Mouse (Mus musculus) urinary bladder, adult 18-20 months (tissue): Measurements from ENCODE around the gene Fcgr1.
"Not testable (repeated sequence)": the region's sequence is repeated elsewhere in the genome, so short reads cannot be mapped to it uniquely, and the experiment has no call there.

ENCODE experiments used
- DNase-seq, 2 experiments: peaks; one replicate each; pipeline ENCODE4 v3.0.0; 2022; ENCODE audit warnings: low spot score in 2 of 2, mixed read lengths in 2 of 2

The Fcgr1 gene

DNA sequence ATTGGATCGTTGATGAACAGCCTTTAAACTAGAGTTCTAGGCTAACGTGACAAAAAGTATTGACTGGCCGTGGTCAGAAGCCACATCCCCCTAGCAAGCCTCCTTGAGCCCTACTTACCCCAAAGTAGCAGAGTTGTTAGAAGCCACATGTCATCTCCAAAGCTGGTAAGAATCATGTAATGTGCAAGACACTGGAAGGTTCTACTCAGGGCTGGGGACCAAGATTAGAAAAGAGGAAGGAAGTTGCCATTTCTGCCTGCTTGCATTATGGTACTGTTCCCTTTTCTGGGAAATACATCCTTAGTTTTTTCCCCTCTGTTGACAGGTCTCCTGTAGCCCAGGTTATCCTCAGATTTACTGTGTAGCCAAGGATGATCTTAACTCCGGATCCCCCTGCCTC, at the start of gene Fcgr1:
Fcgr1 (minus strand) TSS at position 183 of the 400 bp plus-strand sequence.
- no peak for DNase-seq

DNA sequence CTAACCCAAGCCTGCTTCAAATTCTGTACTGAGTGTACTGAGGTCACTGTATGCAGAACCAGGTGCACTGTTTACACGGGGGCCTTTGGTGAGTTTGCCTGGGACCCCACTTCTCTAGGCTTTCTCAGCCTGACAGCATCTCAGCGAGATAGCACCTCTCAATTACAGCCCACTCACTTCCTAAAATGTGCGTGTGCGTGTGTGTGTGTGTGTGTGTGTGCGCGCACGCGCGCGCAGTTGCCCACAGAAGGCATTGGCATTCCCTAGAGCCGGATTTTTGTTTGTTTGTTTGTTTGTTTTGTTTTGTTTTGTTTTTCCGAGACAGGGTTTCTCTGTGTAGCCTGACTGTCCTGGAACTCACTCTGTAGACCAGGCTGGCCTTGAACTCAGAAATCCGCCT, 48.9 kb upstream of the Fcgr1 start:
- not testable (repeated sequence) for DNase-seq

DNA sequence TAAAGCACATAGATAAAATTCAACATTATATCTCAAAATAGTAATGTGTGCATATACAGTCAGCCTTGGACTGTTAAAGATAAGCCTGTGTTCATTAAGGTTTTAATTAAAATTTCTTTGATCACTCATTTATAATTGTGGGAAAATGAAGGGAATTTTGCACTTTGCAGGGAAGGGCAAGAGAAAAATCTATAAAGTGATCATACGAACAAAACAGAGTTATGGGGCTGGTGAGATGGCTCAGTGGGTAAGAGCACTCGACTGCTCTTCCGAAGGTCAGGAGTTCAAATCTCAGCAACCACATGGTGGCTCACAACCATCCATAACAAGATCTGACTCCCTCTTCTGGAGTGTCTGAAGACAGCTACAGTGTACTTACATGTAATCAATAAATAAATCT, 48.3 kb upstream of the Fcgr1 start:
- not testable (repeated sequence) for DNase-seq

DNA sequence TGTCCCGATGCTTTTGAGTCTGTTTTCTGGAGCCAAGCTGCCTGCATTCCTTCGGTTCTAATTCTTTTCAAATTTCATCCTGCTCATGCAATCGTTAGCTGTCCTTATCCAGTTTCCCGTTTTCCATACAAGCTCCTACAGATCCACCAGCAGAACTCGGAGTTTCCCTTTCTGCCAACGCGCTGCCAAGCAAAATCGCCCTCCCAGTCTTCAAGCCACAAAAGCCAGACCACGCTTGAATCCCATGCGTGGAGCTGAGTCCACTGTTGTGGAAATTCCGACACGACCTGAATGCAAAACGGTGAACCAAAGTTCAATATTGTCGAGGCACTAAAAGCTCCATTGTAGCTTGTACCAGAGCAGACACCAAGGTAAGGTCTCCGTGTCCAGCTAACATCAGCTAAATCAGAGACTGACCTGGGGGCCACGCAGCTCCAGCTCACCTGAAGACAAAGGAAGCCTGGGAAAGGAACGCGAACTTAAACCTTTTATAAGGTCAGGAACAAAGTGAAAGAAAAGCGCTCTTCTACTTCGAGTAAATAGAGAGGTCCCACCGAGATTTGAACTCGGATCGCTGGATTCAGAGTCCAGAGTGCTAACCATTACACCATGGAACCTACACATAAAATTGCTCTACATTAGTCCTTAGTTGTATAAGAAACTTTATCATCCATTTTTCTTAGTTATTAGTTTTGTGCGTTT, 47.0 kb upstream of the Fcgr1 start:
- DNase-seq: no peak

DNA sequence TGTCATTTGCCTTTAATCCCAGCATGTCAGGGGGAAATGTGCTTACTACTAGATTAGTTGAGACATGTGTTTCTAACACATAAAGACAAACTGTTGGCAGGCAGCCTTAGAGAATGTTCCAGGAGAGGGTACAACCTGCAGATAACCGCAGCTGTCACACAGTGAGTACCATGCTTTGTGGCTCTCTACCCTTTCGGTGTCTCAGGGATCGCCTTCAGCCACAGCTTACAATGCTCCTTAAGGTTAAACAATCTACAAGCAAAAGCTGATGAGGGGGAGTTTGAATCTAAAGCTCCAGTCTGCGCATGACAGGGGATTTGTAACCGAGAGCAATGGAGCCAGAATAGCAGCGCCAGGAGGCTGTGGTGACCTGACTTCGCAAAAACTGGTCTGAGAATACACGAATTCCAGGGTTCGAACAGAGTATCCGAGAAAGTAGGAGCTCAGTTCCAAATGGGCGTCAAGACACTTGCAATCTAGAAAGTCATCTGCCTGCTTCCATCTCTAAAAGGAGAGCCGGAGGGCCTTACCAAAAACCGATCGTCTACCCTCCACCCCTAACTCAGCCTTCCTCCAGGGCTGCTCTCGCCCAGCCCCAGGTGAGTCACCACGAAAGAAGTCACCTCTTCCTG, 45.2 kb upstream of the Fcgr1 start:
- DNase-seq: no peak

DNA sequence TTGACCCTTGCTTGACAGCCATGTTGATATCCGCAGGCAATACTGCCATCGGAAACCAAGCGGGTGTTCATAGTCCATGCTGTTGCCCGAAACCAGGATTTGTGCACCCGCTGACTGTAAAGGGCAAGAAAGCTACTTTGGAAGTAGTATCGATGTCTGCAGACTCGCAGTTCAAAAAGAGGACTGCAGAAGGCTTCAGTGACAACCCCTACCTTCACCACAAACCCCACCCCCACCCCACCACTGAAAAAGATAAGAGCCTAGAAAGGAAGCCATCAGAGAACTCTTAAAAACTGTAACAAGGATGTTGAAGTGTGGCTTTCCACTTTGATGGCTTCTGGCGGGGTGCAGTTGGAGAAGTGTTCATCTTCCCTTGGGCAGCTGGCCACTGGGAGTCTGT, 44.3 kb upstream of the Fcgr1 start:
- no peak for DNase-seq

DNA sequence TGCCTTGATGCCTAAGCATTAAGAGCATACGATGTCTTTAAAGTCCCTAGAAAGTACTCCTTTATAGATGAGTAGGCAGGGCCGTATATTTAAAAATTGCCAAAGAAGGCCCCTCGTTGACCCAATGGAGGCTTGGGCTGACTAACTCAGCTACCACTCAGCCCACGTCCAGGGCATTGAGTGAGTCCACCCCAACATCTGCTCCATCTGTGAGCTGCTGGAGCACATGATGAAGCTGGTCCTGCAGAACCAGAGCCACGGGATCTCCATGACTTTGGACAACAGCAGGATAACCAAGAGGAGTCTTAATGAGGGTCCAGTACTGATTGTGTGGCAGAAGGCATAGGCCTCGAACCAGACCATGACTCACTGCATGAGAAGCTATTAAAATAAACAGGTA, 43.5 kb upstream of the Fcgr1 start:
- no peak for DNase-seq

DNA sequence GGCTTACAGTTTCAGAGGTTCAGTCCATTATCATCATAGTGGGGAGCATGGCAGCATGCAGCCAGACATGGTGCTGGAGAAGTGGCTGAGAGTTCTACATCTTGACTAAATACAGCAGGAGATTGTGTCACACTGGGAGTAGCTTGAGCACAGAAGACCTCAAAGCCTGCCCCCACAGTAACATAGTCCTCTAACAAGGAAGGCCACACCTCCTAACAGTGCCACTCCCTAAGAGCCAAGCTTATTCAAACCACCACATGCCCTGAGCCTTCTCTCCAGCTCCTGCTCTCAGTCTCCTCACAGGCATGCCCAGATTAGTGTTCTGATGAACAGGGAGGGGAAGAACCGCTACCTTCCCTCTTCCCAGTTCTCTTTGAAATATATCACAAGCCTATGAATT, 42.9 kb upstream of the Fcgr1 start:
- no peak for DNase-seq

DNA sequence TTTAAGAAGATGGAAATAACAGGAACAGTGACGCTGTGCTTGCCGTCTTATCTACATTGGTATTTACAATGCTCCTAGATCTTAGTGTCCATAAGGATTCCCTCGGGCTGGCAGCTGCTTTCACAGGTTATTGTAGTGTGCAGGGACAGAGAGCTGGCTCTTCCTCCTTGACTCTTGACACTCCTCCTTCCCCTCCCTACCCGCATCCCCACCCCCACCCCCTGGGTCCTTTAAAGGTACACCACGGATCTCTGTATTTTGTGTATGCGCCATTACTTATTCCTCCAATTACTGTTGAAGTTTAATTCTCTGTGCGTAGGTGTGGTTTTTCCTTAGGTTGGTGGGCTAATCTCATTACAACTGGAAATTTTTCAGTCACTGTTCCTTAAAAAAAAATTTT, 41.8 kb upstream of the Fcgr1 start:
- no peak for DNase-seq

DNA sequence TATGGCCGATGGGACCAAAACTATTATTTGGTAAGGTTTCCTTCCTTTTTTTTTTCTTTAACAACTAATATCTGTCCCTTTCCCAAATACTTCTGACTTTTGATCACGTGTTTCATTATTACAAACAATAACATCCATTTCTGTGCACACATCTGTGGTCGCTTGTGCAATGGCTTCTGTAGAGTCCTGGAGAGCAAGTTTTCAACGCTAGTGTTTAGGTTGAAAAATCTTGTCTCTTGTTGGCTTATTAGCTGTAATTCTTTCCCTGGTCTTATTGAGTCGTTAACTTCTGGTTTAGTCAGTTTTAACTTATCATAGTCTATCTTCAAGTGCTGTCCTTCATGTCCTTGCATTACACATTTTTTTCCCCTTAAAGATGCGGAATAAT, 41.4 kb upstream of the Fcgr1 start:
- no peak for DNase-seq

DNA sequence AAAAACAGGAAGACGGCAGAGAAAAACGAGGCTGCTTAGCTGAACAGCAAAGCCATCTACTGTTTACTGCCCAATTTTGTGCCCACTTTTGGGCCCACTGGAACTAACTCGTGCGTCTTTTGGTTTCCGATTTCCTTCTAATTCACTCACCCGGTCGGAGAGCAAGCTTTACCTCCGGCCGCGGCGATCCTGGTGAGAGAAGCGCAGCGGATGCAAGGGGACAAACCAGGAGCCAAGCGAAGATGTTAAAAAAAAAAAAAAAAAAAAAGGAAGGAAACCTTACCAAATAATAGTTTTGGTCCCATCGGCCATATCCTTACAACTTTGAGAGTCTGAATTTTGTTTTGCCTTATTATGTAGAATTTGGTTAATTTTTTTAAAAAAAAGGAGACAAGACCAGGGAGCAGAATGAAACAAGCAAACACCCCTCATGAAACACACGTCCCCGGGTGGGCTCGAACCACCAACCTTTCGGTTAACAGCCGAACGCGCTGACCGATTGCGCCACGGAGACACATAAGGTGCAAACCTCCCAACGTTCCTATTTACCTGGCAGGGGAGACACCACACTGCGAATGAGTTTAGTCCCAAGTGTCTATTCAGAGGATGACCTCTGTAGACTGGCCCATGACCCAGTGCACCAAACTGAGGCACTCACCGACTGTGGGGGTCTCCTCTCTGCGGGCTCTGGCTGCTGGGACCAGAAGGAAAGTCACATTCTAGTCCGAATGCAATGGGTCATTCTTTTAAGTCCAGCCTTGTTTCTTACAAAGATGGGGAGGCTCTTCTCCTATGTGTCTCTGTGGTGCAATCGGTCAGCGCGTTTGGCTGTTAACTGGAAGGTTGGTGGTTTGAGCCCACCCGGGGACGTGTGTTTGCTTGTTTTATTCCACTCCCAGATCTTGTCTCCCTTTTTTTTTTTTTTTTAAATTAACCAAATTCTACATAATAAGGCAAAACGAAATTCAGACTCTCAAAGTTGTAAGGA, 40.7 kb upstream of the Fcgr1 start:
- no peak for DNase-seq

DNA sequence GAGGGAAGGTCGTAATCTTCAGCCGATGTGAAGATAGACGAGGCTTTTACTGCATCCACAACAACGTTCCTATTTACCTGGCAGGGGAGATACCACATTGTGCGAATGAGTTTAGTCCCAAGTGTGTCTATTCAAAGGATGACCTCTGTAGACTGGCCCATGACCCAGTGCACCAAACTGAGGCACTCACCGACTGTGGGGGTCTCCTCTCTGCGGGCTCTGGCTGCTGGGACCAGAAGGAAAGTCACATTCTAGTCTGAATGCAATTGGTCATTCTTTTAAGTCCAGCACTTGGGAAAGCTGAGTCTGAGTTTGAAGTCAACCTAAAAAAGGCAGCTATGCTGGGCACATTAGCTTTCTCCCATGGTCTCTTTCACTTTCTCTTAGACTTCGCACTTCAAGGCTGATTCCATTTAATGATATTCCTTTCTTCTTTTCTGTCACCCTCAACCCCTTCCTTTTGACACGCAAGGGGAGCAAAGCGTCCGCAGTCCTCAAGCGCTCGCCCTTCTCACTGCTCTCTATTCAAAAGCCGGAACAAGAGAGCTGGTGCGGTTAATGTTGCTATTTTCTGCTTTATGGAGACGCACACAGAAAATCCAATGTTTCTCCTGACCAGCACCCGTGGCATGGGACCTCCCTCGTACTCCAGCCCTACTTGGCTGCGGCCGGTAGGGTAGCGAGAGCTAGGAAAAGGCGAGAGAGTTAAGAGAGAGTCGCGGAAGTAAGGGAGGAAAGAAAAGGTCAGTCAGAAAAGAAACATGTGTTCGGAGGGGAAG, 39.8 kb upstream of the Fcgr1 start:
- peak in 1 of 2 experiments; percentile 31 for DNase-seq

DNA sequence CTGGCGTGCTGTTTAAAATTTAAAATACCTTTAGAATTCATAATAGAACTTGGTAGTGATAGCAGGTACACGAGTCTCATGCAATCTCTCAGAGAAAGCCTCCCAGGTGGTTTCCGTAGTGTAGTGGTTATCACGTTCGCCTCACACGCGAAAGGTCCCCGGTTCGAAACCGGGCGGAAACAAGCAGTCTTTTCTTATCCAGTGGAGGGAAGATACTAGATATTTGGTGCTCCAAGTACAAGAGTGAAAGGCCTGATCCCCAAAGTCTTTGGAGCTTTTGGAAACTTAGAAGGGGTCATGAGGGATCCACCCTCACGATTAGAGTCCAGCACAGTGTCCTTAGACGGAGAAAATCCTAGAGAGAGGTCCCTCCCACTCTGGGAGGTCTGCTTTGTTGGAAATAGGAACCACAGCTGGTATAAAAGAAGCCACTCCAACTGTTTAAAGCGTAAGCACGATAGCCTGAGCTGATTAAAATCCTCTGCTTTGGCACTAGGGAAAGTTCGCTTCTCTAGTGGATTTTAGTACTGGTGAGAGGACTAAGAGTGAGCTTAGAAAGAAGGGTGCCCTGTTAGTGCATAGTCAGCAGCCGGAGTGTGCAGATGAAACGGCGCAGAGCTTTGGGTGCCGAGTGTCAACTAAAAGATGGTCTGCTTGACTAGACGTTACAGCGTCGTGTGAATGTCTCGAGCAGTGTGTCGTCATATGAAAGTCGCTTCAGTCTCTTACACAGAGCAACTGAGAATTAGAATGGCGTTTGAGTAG, 39.0 kb upstream of the Fcgr1 start:
- no peak for DNase-seq

DNA sequence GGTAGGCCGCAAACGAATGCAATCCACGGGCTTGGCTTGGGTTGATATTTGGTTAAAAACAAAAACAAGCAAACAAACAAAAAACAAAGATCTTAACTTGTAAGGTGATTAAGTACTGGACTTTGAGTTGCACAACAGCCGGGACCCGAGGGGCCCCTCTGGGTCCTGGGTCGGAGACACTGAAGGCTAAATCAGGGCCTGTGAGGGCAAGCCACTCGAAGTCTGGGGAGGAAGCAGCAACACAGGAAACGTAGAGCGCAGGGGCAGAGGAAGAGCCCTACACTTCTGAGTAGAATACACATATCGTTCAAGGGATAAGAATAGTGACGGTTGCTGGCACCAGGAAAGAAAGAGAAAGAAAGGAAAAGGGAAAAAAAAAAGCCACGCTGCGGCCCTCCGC, 38.2 kb upstream of the Fcgr1 start:
- DNase-seq: no peak

DNA sequence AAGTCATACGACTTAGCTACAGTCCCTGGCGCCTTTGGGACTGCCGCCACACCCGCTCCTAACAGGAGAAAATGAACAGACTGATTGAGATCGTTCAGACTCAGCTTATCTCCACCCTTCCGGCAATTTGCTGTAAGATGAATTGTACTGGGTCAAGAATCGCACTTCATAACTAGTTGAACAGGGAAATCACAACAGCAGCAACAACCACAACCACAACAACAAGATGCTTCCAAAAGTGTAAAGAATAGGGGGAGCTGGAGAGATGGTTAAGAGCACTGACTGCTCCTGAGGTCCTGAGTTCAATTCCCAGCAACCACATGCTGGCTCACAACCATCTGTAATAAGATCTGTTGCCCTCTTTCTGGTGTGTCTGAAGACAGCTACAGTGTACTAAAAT, 37.7 kb upstream of the Fcgr1 start:
- DNase-seq: no peak

DNA sequence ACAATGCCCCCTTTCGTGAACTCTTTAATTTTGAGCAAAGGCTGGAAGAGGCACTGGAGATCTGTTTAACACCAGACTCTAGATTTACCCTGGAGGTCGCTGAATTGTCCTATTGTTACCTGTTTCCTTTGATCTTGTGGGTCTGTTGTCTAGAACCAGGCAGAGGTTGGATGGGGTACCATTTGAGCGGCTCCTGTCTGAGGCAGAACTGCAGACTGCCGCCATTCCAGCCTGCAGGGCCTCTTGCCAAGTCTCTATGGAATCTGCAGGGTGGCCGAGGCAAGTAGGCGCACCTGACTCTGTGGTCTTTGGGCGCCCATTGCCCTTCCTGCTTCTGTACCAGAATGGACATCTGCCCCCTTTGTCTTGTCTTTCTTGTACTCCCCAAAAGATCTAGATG, 36.8 kb upstream of the Fcgr1 start:
- DNase-seq: no peak

DNA sequence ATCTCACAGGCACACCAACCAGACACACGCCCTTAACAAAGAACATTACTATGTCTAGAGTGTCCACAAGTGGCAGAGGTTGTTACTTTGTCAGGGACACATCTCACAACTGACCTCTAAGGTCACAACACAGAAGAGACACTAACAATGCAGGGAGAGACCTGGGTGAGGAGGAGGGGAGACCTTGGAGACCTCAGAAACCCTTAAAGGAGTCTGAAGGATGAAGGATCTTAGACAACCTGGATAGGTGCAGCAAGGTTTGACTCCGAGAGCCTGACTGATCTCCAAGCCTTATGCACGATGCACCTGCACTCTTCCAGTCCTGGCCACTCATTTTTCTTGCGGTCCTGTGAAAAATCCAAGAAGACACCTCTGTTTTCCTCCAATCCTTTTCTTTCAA, 36.4 kb upstream of the Fcgr1 start:
- DNase-seq: no peak

DNA sequence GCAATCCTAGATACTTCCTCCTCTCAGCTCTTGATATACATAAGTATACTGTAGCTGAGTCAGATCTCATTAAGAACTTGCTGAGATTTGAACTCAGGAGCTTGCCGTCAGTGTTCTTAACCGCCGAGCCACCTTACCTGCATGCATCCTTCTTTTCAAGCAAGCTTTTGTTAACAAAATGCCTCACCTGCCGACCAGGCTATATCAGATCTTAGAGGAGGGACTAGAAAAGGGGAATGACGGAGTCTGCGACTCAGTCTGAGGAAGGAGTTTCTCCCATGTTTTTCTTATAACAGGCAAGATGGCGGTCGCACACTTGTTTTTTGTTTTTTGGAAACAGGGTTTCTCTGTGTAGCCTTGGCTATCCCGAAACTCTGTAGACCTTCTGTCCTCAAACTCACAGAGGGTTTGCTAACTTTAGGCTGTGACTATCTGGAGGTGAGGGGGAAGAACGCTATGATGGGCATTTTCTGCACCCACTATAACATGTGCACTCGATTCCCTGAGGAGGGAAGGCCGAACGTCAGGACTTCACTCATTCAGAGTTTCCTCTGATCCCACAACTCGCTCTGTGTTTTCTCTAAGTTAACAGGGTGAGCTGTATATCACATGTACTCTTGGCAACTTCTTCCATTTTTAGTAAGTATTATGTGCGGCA, 35.1 kb upstream of the Fcgr1 start:
- no peak for DNase-seq

DNA sequence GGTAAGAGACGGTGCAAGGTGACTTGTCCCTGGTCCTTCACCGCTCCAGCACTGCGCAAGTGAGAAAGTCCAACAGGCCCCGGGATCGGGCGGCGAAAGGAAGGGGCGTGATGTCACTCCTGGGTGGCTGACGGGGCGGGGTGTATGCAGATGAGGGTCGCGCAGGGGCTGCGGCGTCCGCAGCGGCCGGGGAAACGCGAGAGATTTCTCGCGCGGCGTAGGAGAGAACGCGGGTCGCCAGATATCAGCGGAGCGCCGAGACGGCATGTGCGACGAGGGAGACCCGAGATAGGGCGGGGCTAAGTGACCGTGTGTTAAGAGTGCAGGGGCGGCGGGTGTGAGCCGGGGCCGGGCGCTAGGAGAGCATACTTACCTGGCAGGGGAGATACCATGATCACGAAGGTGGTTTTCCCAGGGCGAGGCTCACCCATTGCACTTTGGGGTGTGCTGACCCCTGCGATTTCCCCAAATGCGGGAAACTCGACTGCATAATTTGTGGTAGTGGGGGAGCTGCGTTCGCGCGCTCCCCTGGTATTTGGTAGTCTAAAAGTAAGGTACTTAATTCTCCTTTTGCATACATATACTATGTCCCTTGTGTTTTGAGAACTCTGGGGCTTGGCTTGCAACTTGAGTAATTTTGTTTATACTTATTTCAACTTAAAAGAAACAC, 34.4 kb upstream of the Fcgr1 start:
- peak in 1 of 2 experiments; percentile 33 for DNase-seq

DNA sequence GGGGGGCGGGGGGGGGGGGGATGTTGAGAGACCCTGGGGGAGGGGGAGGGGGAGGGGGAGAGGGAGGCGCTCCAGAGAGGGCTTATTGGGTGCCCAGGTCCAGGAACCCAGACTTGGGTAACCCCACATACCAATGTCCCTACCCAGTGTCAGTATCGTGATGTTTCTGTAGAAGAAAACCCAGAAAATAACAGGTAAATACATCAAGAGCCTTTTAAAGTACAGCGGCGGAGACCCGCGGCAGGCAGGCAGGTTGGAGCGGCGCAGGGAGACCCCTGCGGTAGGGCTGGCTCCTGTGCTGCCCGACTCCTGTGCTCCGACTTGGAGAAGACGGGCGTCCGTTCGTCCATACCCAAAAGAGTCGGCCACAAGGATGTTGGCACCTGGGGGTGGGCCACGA, 33.9 kb upstream of the Fcgr1 start:
- no peak for DNase-seq
